Mouse (Mus musculus): ENCODE measurements around the gene Col5a1.

GRCm38 (mm10) chr2:28038391-28039096 lies 152.3 kb downstream of the Col5a1 start:
- TF ChIP-seq CTCF (IDR thresholded peaks at IDR 0.05; ENCODE audit: low read depth): no peak
- no peak for TF ChIP-seq EP300 (IDR thresholded peaks at IDR 0.05; ENCODE audit: low read depth)
